Mouse (Mus musculus): Measurements from ENCODE around the gene Tmem37.

DNA sequence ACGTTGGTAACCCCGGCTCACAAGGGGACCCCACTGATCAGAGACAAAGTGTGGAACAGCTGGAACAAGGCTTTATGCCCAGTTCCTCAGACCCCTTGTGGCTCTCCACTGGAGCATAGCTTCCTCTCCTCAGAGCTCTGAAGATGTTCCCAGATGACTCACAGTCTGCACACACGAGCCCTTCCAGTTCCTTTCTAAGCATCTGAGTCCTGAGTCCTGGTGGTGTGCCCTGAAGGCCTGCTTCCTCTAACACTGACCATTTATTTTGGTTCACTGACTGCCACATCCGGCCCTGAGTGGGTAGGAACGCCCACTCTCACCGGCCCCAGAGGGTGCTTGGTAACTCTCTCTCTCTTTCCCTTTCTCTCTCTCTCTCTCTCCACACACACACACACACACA, 25.6 kb upstream of the Tmem37 start:
- TF ChIP-seq HCFC1 (IDR thresholded peaks at IDR 0.05; ENCODE audit: borderline replicate concordance, insufficient read depth, low read length): no peak
- TF ChIP-seq MAFK (IDR thresholded peaks at IDR 0.05; ENCODE audit: insufficient read depth, low read depth, low read length): no peak
- TF ChIP-seq CHD2 (IDR thresholded peaks at IDR 0.05; ENCODE audit: low read depth, low read length): no peak
- no peak for TF ChIP-seq ZNF384 (IDR thresholded peaks at IDR 0.05; ENCODE audit: low read depth, low read length)

Measured in ES-E14 (cell line).